ENCODE assay signal across 14 mouse cellular contexts in the genomic region with DNA sequence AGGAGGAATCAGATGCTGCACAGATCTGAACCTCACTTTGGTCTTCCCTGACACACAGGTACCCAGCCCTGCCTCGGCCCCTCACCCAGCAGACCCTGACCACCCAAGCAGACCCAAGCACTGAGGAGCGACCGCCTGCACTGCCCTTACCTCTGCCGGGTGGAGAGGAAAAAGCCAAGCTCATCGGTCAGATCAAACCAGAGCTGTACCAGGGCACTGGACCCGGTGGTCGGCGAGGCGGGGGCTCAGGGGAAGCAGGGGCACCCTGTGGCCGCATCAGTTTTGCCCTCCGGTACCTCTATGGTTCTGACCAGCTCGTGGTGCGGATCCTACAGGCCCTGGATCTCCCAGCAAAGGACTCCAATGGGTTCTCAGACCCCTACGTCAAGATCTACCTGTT. TPM values are rescaled to one million over a fixed set of nuclear protein-coding genes. Genes with fewer than 3 reads are reported as not detected.
A peak's percentile ranks its signal among the peaks of the same experiment; 100 is the strongest.
DNase-seq lines count a peak whose midpoint lies in the region; ATAC-seq lines count a peak whose summit lies in the region.
"Had no signal": no experiment of that assay in that cellular context is flagged by ENCODE, and none has a peak within 500 bp of the region (broad histone marks: within the 10 kb centered on the region; RNA-seq: fewer than 3 reads in every experiment).

No protein-coding gene starts in this region.

- peak; percentile 39; the same call in 1 of the 2 replicates for ATAC-seq in embryonic facial prominence, embryonic 13.5 days (ENCODE audit: insufficient number of reproducible peaks, insufficient read depth, low FRiP score, low TSS enrichment, low read depth)
- ATAC-seq: forebrain, embryonic 14.5 days; forebrain, embryonic 16.5 days had no signal

- WGBS in embryonic facial prominence, embryonic 13.5 days = 82% methylated on average over 14 of the region's 14 CpGs
- WGBS in embryonic facial prominence, embryonic 10.5 days = 85% methylated on average over 14 of the region's 14 CpGs

- no peaks in the 10 kb centered on the region for H3K36me3 ChIP-seq in embryonic facial prominence, embryonic 13.5 days
- H3K36me3 ChIP-seq in embryonic facial prominence, embryonic 10.5 days (replicated peaks) = no peaks in the 10 kb centered on the region
- H3K36me3 ChIP-seq: embryonic facial prominence, embryonic 12.5 days; embryonic facial prominence, embryonic 15.5 days had no signal

- 0 out of 2 replicates have a peak, but pooled peaks cover 4% of the 10 kb centered on the region for H3K27me3 ChIP-seq in embryonic facial prominence, embryonic 13.5 days
- H3K27me3 ChIP-seq in embryonic facial prominence, embryonic 10.5 days (replicated peaks; ENCODE audit: low read depth, poor library complexity, severe bottlenecking) = peaks cover 33% of the 10 kb centered on the region

- no peak overlapping the region for H3K27ac ChIP-seq in embryonic facial prominence, embryonic 13.5 days
- no peak overlapping the region for H3K27ac ChIP-seq in embryonic facial prominence, embryonic 10.5 days (replicated peaks)
- H3K27ac ChIP-seq: embryonic facial prominence, embryonic 12.5 days; embryonic facial prominence, embryonic 15.5 days; gastrocnemius, adult 2 months had no signal

- no peak overlapping the region for H3K4me2 ChIP-seq in embryonic facial prominence, embryonic 13.5 days
- H3K4me2 ChIP-seq: embryonic facial prominence, embryonic 12.5 days; embryonic facial prominence, embryonic 15.5 days had no signal

- no peaks in the 10 kb centered on the region for H3K4me1 ChIP-seq in embryonic facial prominence, embryonic 13.5 days
- H3K4me1 ChIP-seq in embryonic facial prominence, embryonic 10.5 days = no peaks in the 10 kb centered on the region
- H3K4me1 ChIP-seq: embryonic facial prominence, embryonic 12.5 days; embryonic facial prominence, embryonic 15.5 days had no signal

- H3K9ac ChIP-seq in embryonic facial prominence, embryonic 13.5 days = no peak overlapping the region
- H3K9ac ChIP-seq: embryonic facial prominence, embryonic 12.5 days; embryonic facial prominence, embryonic 15.5 days had no signal

- H3K4me3 ChIP-seq in embryonic facial prominence, embryonic 13.5 days = no peak overlapping the region
- H3K4me3 ChIP-seq in embryonic facial prominence, embryonic 10.5 days = no peak overlapping the region
- H3K4me3 ChIP-seq: embryonic facial prominence, embryonic 12.5 days; embryonic facial prominence, embryonic 15.5 days; erythroblast, embryonic 14.5 days; gastrocnemius, adult 2 months had no signal

- H3K9me3 ChIP-seq in embryonic facial prominence, embryonic 13.5 days = no peaks in the 10 kb centered on the region
- no peaks in the 10 kb centered on the region for H3K9me3 ChIP-seq in embryonic facial prominence, embryonic 10.5 days
- H3K9me3 ChIP-seq: embryonic facial prominence, embryonic 12.5 days; embryonic facial prominence, embryonic 15.5 days had no signal

- DNase-seq in cerebellum, adult 9-11 months = peak; percentile 58
- no peak for DNase-seq in cerebellum, postnatal 10 days
- no peak for DNase-seq in embryonic facial prominence, embryonic 10.5 days (ENCODE audit: low spot score)
- DNase-seq: adrenal gland, adult 2 months; adrenal gland, postnatal 10 days; embryo, embryonic 11 days; gastrocnemius, adult 2 months had no signal

RNA-seq across cellular contexts. Expression of gene 1700008O03Rik, which starts 6.7 kb away (rescaled TPM):
- 0.19 and 1.4 TPM in 2 replicates for polyA plus RNA-seq in embryonic facial prominence, embryonic 13.5 days (2015; fragmentation: Nextera tagmentation; extraction: Ambion mirVana)
- 1.1 and 1.9 TPM in 2 replicates for polyA plus RNA-seq in embryonic facial prominence, embryonic 10.5 days (2016; fragmentation: Nextera tagmentation; extraction: Ambion mirVana)

RNA-seq across cellular contexts. Expression of gene Syt3, which starts 8.4 kb away (rescaled TPM):
- polyA plus RNA-seq in embryonic facial prominence, embryonic 13.5 days (2015; fragmentation: Nextera tagmentation; extraction: Ambion mirVana) = 4.1 and 4.9 TPM in 2 replicates
- polyA plus RNA-seq in embryonic facial prominence, embryonic 10.5 days (2016; fragmentation: Nextera tagmentation; extraction: Ambion mirVana) = 1.8 and 2.4 TPM in 2 replicates
- polyA plus RNA-seq: C2C12; erythroblast, embryonic 14.5 days had no signal

RNA-seq across cellular contexts. Expression of gene Lrrc4b, which starts 36.5 kb away (rescaled TPM):
- 1.5 and 1.6 TPM in 2 replicates for polyA plus RNA-seq in embryonic facial prominence, embryonic 13.5 days (2015; fragmentation: Nextera tagmentation; extraction: Ambion mirVana)
- 0.68 and 1.1 TPM in 2 replicates for polyA plus RNA-seq in embryonic facial prominence, embryonic 10.5 days (2016; fragmentation: Nextera tagmentation; extraction: Ambion mirVana)
- polyA plus RNA-seq: C2C12; erythroblast, embryonic 14.5 days had no signal
